Mouse (Mus musculus) heart, adult 2 months (tissue): ENCODE measurements at regions not wholly inside any gene's neighbourhood (a gene's known extent, or its start where the extent isn't known, plus 50 kb on each side); places are given as distances from the start of the nearest gene placed in this dataset.

ENCODE experiments used
- CTCF ChIP-seq: fragments of 200-600 bp; IDR thresholded peaks from 2 replicates; pipeline ENCODE4 v1.8.1; 2022; ENCODE audit warnings: antibody characterized with exemption, mild to moderate bottlenecking, moderate library complexity
- POLR2A ChIP-seq: fragments of 200-500 bp; IDR thresholded peaks from 2 replicates; pipeline ENCODE4 v1.6.1; 2011; ENCODE audit warnings: mild to moderate bottlenecking, low read depth, low read length, control low read depth; ENCODE audit not compliant: insufficient read depth

DNA sequence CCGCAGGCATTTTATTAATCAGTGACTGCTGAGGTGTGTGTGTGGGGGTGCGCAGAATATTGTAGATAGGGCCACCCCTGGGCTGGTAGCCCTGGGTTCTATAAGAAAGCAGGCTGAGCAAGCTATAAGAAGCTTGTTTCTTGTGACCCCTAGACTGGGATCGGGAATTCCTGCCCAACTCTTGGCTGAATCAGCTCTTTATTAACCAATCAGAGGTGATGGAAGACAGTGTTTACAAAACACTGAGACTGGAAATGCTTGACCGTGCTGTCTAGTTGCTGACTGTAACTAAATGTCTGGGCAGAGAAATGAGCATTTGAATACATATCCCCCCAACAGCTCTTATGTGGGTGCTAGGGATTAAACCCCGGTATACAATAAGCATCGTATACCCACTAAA is 114.8 kb upstream of the Pitx1 start:
- no peak for TF ChIP-seq CTCF
- no peak for TF ChIP-seq POLR2A
